Mouse (Mus musculus) heart, postnatal 0 days (tissue): ENCODE data around the gene Glod4. TPM values are rescaled to one million over a fixed set of nuclear protein-coding genes. Genes with fewer than 3 reads are reported as not detected.

Experiments
- ATAC-seq: fragments of 200-750 bp; cut with Nextera tagmentation; 2 replicates; pipeline ENCODE4 v1.8.0; 2017; ENCODE audit warnings: low read depth, moderate number of reproducible peaks, moderate library complexity; ENCODE audit not compliant: insufficient read depth
- DNase-seq: peaks from one replicate; pipeline ENCODE4 v3.0.0-alpha.2; 2016; ENCODE audit warnings: low spot score
- H3K27ac ChIP-seq: fragments of 300-500 bp; sonication (generic); 2 replicates; pipeline ENCODE4 v1.5.1; 2014; ENCODE audit warnings: low read depth, mild to moderate bottlenecking
- H3K27me3 ChIP-seq: fragments of 300-500 bp; sonication (generic); 2 replicates; pipeline ENCODE4 v1.6.1; 2014; ENCODE audit warnings: low read length, mixed read lengths; ENCODE audit not compliant: control insufficient read depth, insufficient read depth
- H3K36me3 ChIP-seq: fragments of 300-500 bp; sonication (generic); replicated peaks from 2 replicates; pipeline ENCODE4 v1.6.1; 2014; ENCODE audit warnings: low read length, mixed read lengths; ENCODE audit not compliant: control insufficient read depth, insufficient read depth
- H3K4me1 ChIP-seq: fragments of 300-500 bp; sonication (generic); 2 replicates; pipeline ENCODE4 v1.6.1; 2014; ENCODE audit warnings: antibody characterized with exemption; ENCODE audit not compliant: control insufficient read depth, insufficient read depth
- H3K4me2 ChIP-seq: fragments of 300-500 bp; sonication (generic); 2 replicates; pipeline ENCODE4 v1.6.1; 2014; ENCODE audit warnings: low read depth, mild to moderate bottlenecking, low read length, moderate library complexity
- H3K4me3 ChIP-seq: fragments of 300-500 bp; sonication (generic); 2 replicates; pipeline ENCODE4 v1.5.1; 2014; ENCODE audit warnings: low read depth, low read length
- H3K9ac ChIP-seq: fragments of 300-500 bp; sonication (generic); replicated peaks from 2 replicates; pipeline ENCODE4 v1.6.1; 2014; ENCODE audit warnings: low read depth, low read length, mixed read lengths
- H3K9me3 ChIP-seq: fragments of 300-500 bp; sonication (generic); replicated peaks from 2 replicates; pipeline ENCODE4 v1.6.1; 2016; ENCODE audit warnings: low read length; ENCODE audit not compliant: control insufficient read depth
- CTCF ChIP-seq: IDR thresholded peaks from 2 replicates; pipeline ENCODE4 v1.5.1; 2016; ENCODE audit warnings: antibody characterized with exemption, control low read depth, low read depth
- EP300 ChIP-seq: IDR thresholded peaks from 2 replicates; pipeline ENCODE4 v1.6.1; 2016; ENCODE audit warnings: antibody characterized with exemption, low read depth
- WGBS: fragments of 180-500 bp; shearing (Covaris S2); extraction: QIAGEN DNeasy Blood & Tissue Kit; methylation state at CpG from one replicate; pipeline ENCODE4 v1.1.7; 2014; 5-methylcytosine and 5-hydroxymethylcytosine counted together
- polyA plus RNA-seq: library from polyadenylated mRNA; unstranded; fragments of >200 nt; fragmentation: Nextera tagmentation; extraction: Ambion mirVana; gene quantifications from 2 replicates; pipeline ENCODE4 v1.2.1, GENCODE M21; 2015
- total RNA-seq: library from RNA; depleted of rRNA; stranded (reverse); fragments of >200 nt; gene quantifications from 2 replicates; pipeline ENCODE4 v1.2.3, GENCODE M21; 2014; ENCODE audit warnings: low replicate concordance

Glod4 gene
- total and polyA plus RNA-seq, 2 experiments from 2014 or later = 30.6 to 102 TPM

- no peak overlapping the region for H3K27ac ChIP-seq
- H3K9ac ChIP-seq = no peak overlapping the region
- no peak overlapping the region for H3K4me3 ChIP-seq
- H3K27me3 ChIP-seq = no peaks in the 10 kb centered on the region
- DNase-seq (no peak), ATAC-seq (no peak)
- TF ChIP-seq EP300 (no peak), CTCF (no peak)
- H3K9me3 ChIP-seq = no peaks in the 10 kb centered on the region
- no peaks in the 10 kb centered on the region for H3K4me1 ChIP-seq
- WGBS = 94% methylated on average over 3 of the region's 3 CpGs
- H3K4me2 ChIP-seq = no peak overlapping the region
- peaks cover 22% of the 10 kb centered on the region for H3K36me3 ChIP-seq
Measured at GRCm38 (mm10) chr11:76110416-76110815, 133.1 kb downstream of the Glod4 start.

GRCm38 (mm10) chr11:76106551-76107496 is 136.7 kb downstream of the Glod4 start:
- Histone ChIP-seq H3K4me1 (no peaks in the 10 kb centered on the region), H3K27me3 (no peaks in the 10 kb centered on the region), H3K4me2 (no peak overlapping the region), H3K9me3 (no peaks in the 10 kb centered on the region), H3K27ac (no peak overlapping the region; the same call in 1 of the 2 replicates), H3K4me3 (no peak overlapping the region), H3K36me3 (peaks cover 3% of the 10 kb centered on the region; the same call in 1 of the 2 replicates), H3K9ac (no peak overlapping the region)
- DNase-seq = no peak
- TF ChIP-seq EP300 (no peak), CTCF (no peak)
- no peak for ATAC-seq
- WGBS = 78% methylated on average over 11 of the region's 11 CpGs

- H3K36me3 ChIP-seq = peaks cover 14% of the 10 kb centered on the region
- 0 out of 2 replicates have a peak, but pooled peaks cover 4% of the 10 kb centered on the region for H3K9me3 ChIP-seq
- H3K9ac ChIP-seq = no peak overlapping the region; the same call in 1 of the 2 replicates
- no peak overlapping the region for H3K4me2 ChIP-seq
- ATAC-seq (no peak), DNase-seq (no peak)
- no peak overlapping the region for H3K4me3 ChIP-seq
- 0 out of 2 replicates have a peak, but pooled peaks cover 4% of the 10 kb centered on the region for H3K4me1 ChIP-seq
- TF ChIP-seq EP300 = 0 out of 2 replicates have a peak, but pooled peaks have one; percentile 51
- TF ChIP-seq CTCF = no peak
- H3K27ac ChIP-seq = peak overlapping the region; percentile 53
- H3K27me3 ChIP-seq = no peaks in the 10 kb centered on the region
Measured at GRCm38 (mm10) chr11:76101154-76101553, 142.4 kb downstream of the Glod4 start.

GRCm38 (mm10) chr11:76099193-76099975 is 144.1 kb downstream of the Glod4 start:
- ATAC-seq (0 out of 2 replicates have a peak, but pooled peaks have one; percentile 39), DNase-seq (peak; percentile 30)
- H3K4me3 ChIP-seq = no peak overlapping the region
- H3K27me3 ChIP-seq = no peaks in the 10 kb centered on the region
- no peak overlapping the region for H3K4me2 ChIP-seq
- H3K9ac ChIP-seq = no peak overlapping the region
- TF ChIP-seq EP300 = peak; percentile 70
- no peak for TF ChIP-seq CTCF
- H3K27ac ChIP-seq = peak overlapping the region; percentile 56
- H3K9me3 ChIP-seq = 0 out of 2 replicates have a peak, but pooled peaks cover 4% of the 10 kb centered on the region
- H3K4me1 ChIP-seq = 0 out of 2 replicates have a peak, but pooled peaks cover 4% of the 10 kb centered on the region
- peaks cover 14% of the 10 kb centered on the region for H3K36me3 ChIP-seq
- 53% methylated on average over 4 of the region's 4 CpGs for WGBS

- TF ChIP-seq EP300 = no peak
- peak; percentile 43 for TF ChIP-seq CTCF
- WGBS = 78% methylated on average over 8 of the region's 8 CpGs
- no peak overlapping the region for H3K9ac ChIP-seq
Measured at GRCm38 (mm10) chr11:76093610-76094009, 149.9 kb downstream of the Glod4 start.

More at GRCm38 (mm10) chr11:76093610-76094009, 149.9 kb downstream of the Glod4 start:
- DNase-seq (no peak), ATAC-seq (no peak)
- Histone ChIP-seq H3K4me1 (no peaks in the 10 kb centered on the region), H3K36me3 (peaks cover 23% of the 10 kb centered on the region), H3K27ac (no peak overlapping the region), H3K4me2 (no peak overlapping the region), H3K4me3 (no peak overlapping the region), H3K27me3 (no peaks in the 10 kb centered on the region), H3K9me3 (0 out of 2 replicates have a peak, but pooled peaks cover 4% of the 10 kb centered on the region)
